Mouse (Mus musculus): Measurements from ENCODE around the gene Xrcc1. TPM values are rescaled to one million over a fixed set of nuclear protein-coding genes. Genes with fewer than 3 reads are reported as not detected.
"Not testable (repeated sequence)": the region's sequence is repeated elsewhere in the genome, so short reads cannot be mapped to it uniquely, and the experiment has no call there.

Gene Xrcc1
- total RNA-seq, 2 experiments from 2014 or later: 34.6 to 37.6 TPM

DNA sequence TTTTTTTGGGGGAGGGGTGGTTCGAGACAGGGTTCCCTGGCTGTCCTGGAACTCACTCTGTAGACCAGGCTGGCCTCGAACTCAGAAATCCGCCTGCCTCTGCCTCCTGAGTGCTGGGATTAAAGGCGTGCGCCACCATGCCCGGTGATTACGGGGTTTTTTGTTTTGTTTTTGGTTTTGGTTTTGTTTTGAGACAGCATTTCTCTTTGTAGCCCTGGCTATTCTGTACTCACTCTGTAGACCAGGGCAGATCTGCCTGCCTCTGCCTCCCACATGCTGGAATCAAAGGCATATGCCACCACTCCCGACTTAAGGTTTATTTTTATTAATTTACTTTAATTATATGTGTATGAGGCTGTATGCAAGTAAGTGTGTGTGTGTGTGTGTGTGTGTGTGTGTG, 72.3 kb downstream of the Xrcc1 start:
- DNase-seq (ENCODE audit: low spot score in 2 of 2); intact Hi-C loops (cut with DNase I): not testable (repeated sequence)

DNA sequence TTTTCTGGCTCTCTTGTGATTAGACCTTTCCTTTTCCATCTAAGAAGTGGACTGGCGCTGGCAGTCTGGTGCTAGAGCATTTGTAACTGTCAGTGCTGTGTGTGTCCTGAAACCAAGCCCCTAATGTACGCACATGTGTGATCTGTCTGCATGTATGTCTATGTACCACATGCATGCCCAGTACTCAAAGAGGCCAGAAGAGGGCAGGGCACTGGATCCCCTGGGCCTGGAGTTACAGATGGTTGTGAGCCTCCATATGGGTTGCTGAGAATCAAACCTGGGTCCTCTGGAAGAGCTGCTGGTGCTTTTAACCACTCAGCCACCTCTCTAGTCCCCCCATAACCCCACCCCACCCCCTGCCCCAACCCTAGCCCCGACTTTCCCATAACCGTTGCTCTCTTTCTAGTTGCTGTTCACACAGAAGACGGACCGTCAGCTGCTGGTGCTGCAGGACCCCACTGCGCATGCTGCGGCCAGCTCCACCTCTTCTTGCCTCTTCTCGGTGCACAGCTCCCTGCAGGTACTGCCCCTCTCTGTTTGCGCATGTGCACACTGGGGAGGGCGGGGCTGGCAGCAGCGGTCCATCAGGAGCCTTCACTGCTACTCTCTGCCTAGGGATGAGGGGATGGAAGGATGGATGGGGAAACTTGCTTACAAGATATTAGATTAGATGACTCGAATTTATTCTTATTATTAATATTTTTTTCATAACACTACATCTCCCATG, 73.7 kb downstream of the Xrcc1 start:
- intact Hi-C loops (cut with DNase I): no loop called here
- DNase-seq (ENCODE audit: low spot score in 2 of 2): no peak

DNA sequence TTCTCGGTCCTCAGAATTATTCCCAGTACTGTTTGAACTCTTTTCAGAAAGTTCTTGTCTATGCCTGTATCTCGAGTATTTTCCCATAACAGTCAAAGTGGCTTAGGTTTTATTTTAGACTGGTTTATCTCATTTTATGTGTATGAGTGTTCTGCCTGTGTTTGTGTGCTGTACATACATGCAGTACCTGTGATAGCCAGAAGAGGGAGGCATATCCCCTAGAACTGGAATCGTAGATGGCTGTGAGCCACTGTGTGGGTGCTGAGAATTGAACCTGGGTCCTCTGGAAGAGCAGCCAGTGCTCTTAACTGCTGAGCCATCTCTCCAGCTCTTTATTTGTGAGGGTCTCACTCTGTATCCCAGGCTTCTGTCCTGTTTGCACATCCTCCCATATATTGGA, 75.1 kb downstream of the Xrcc1 start:
- intact Hi-C loops (cut with DNase I): no loop called here
- no peak for DNase-seq (ENCODE audit: low spot score in 2 of 2)

DNA sequence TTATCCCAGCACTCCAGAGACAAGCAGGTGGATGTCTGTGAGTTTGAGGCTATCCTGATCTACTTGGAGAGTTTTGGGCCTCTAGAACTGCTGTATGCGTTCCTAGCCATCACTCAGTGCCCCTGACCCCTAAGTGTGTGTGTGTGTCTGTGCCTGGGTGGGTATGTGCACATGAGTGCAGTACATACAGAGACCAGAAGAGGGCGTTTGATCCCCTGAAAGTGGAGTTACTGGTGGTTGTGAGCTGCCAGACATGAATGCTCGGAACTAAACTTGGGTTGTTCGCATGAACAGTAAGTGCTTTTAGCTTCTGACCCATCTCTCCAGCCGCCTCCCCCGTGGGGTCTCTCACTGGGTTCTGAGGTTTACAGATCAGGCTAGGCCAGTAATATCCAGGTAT, 76.9 kb downstream of the Xrcc1 start:
- intact Hi-C loops (cut with DNase I): no loop called here
- no peak for DNase-seq (ENCODE audit: low spot score in 2 of 2)

Other genes starting within 250 kb of the Xrcc1 start
- 10 to 100 TPM; 19.3 to 20.8 TPM for gene Zfp61, start 245.1 kb upstream of the Xrcc1 start, total RNA-seq (2021)
- gene Zfp94, start 229.6 kb upstream of the Xrcc1 start, total RNA-seq (2021): 10 to 100 TPM; 13.2 to 16.9 TPM
- gene Tescl, start 212.4 kb upstream of the Xrcc1 start, total RNA-seq (2021): not detected
- not detected for gene Lypd5, start 197.1 kb upstream of the Xrcc1 start, total RNA-seq (2021)
- under 1 TPM in 1 of 2 experiments, not detected in 1; 0.50 TPM for gene Kcnn4, start 176.0 kb upstream of the Xrcc1 start, total RNA-seq (2021)
- 10 to 100 TPM; 38.1 to 40.2 TPM for gene Smg9, start 146.7 kb upstream of the Xrcc1 start, total RNA-seq (2021)
- under 1 TPM; 0.34 to 0.57 TPM for gene Irgc1, start 94.0 kb upstream of the Xrcc1 start, total RNA-seq (2021)
- gene Plaur, start 83.8 kb upstream of the Xrcc1 start, total RNA-seq (2021): under 1 TPM; 0.71 to 0.73 TPM
- gene Cadm4, start 64.3 kb upstream of the Xrcc1 start, total RNA-seq (2021): 100 to 1,000 TPM; 243 to 246 TPM
- 10 to 100 TPM; 45.7 to 52.6 TPM for gene Zfp428, start 39.3 kb upstream of the Xrcc1 start, total RNA-seq (2021)
- not detected for gene AC161166.1, start 33.8 kb upstream of the Xrcc1 start, total RNA-seq (2021)
- gene Irgq, start 15.6 kb upstream of the Xrcc1 start, total RNA-seq (2021): 10 to 100 TPM; 87.8 to 88.6 TPM
- not detected for gene Pinlyp, start 171 bp upstream of the Xrcc1 start, total RNA-seq (2021)
- gene Ethe1, start 41.3 kb downstream of the Xrcc1 start, total RNA-seq (2021): 10 to 100 TPM; 11.1 to 13.2 TPM
- gene Zfp575, start 41.4 kb downstream of the Xrcc1 start, total RNA-seq (2021): 1 to 10 TPM; 6.7 TPM
- gene Phldb3, start 64.5 kb downstream of the Xrcc1 start, total RNA-seq (2021): under 1 TPM; 0.16 to 0.27 TPM
- under 1 TPM; 0.73 to 0.92 TPM for gene Lypd3, start 90.3 kb downstream of the Xrcc1 start, total RNA-seq (2021)
- gene Tex101, start 130.4 kb downstream of the Xrcc1 start, total RNA-seq (2021): not detected
- not detected for gene BC049730, start 163.0 kb downstream of the Xrcc1 start, total RNA-seq (2021)
- gene Gm4763, start 180.6 kb downstream of the Xrcc1 start, total RNA-seq (2021): not detected
- gene Cd177, start 214.0 kb downstream of the Xrcc1 start, total RNA-seq (2021): not detected
- not detected for gene Ceacam10, start 230.9 kb downstream of the Xrcc1 start, total RNA-seq (2021)